Mouse (Mus musculus): ENCODE data around the gene Zbtb37. TPM values are rescaled to one million over a fixed set of nuclear protein-coding genes. Genes with fewer than 3 reads are reported as not detected.

Zbtb37 gene
- polyA plus RNA-seq, 1 experiment from 2014 or later, result 13.0 TPM

Other genes with a start within 250 kb of the Zbtb37 start
- 31.3 and 32.4 TPM in 2 replicates for gene Rabgap1l, start 241.6 kb downstream of the Zbtb37 start, polyA plus RNA-seq (2015; fragmentation: Nextera tagmentation; extraction: Ambion mirVana)
- 6.1 and 7.3 TPM in 2 replicates for gene Rc3h1, start 128.4 kb downstream of the Zbtb37 start, polyA plus RNA-seq (2015; fragmentation: Nextera tagmentation; extraction: Ambion mirVana)
- gene Serpinc1, start 56.3 kb downstream of the Zbtb37 start, polyA plus RNA-seq (2015; fragmentation: Nextera tagmentation; extraction: Ambion mirVana), result 3.4 TPM in 2 replicates
- gene Dars2, start 35.8 kb upstream of the Zbtb37 start, polyA plus RNA-seq (2015; fragmentation: Nextera tagmentation; extraction: Ambion mirVana), result 23.2 and 30.0 TPM in 2 replicates
- 9.1 and 14.5 TPM in 2 replicates for gene Cenpl, start 35.9 kb upstream of the Zbtb37 start, polyA plus RNA-seq (2015; fragmentation: Nextera tagmentation; extraction: Ambion mirVana)
- 18.7 and 20.6 TPM in 2 replicates for gene Klhl20, start 96.7 kb upstream of the Zbtb37 start, polyA plus RNA-seq (2015; fragmentation: Nextera tagmentation; extraction: Ambion mirVana)
- gene Ankrd45, start 107.8 kb upstream of the Zbtb37 start, polyA plus RNA-seq (2015; fragmentation: Nextera tagmentation; extraction: Ambion mirVana), result 20.8 and 24.4 TPM in 2 replicates
- gene Tex50, start 124.5 kb upstream of the Zbtb37 start, polyA plus RNA-seq (2015; fragmentation: Nextera tagmentation; extraction: Ambion mirVana), result 1.0 and 1.2 TPM in 2 replicates
- gene Prdx6, start 216.4 kb upstream of the Zbtb37 start, polyA plus RNA-seq (2015; fragmentation: Nextera tagmentation; extraction: Ambion mirVana), result 168 and 232 TPM in 2 replicates